Mouse (Mus musculus): ENCODE measurements around the gene Clec2l.
"Not testable (repeated sequence)": the region's sequence is repeated elsewhere in the genome, so short reads cannot be mapped to it uniquely, and the experiment has no call there.

Clec2l gene

DNA sequence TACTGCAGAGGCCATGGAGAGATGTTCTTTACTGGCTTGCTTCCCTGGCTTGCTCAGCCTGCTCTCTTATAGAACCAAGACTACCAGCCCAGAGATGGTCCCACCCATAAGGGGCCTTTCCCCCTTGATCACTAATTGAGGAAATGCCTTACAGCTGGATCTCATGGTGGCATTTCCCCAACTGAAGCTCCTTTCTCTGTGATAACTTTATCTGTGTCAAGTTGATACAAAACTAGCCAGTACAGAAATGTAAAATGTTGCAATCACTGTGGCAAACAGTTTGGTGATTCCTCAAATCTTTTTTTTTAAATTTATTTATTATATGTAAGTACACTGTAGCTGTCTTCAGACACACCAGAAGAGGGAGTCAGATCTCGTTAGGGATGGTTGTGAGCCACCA lies 7.6 kb downstream of the Clec2l start:
- DNase-seq (ENCODE audit: low read depth in 1 of 2, low spot score in 2 of 2) = not testable (repeated sequence)

DNA sequence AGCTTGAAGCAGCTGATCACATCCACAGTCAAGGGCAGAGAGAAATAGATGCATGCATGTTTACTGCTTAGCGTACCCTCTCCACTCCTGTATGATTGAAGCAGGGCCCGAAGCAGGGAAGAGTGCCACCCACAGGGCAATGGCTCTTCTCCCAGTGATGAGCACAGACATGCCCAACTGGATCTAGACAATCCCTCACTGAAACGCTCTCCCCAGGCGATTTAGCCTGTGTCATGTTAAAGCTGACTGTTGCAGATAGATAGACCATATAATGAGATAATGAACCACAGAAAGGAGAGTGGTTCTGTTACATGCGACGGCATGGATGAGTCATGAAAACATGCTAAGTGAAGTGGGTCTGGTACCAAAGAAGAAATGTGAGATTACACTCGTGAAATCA lies 8.4 kb downstream of the Clec2l start:
- DNase-seq (ENCODE audit: low read depth in 1 of 2, low spot score in 2 of 2) = no peak

DNA sequence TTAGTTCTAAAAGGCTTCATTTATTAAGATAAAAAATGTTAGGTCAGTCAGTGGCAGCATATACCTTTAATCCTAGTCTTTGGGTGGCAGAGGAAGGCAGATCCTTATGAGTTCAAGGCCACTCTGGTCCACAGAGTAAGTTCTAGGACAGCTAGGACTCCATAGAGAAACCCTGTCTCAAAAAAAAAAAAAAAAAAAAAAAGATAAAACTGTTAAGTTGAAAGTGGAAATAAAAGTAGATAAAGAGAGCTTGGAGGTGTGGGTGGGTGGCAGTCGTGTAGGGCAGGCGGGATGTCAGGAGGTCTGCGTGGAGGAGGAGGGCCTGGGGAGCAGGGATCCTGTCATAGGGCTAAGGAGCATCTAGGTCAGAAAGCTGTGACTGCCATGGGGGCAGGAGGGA lies 9.1 kb downstream of the Clec2l start:
- no peak for DNase-seq (ENCODE audit: low read depth in 1 of 2, low spot score in 2 of 2)

DNA sequence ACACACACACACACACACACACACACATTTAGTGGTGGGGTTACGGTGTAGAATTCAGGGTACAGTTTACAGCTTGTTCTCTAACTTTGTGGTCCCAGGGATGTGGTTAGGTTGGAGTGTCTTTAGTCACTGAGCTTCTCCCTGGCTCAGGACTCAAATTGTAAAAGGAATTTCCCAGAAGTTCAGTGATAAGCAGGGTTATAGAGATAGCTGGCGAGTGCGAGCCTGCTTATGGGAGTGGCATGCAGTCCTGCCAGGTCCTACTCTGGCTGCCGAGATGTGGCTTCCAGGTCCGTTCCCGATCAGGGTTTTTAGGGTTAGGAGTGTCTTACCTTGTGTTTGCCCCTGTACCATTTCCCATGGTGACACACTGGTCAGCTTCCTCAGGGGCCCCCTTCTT lies 13.3 kb downstream of the Clec2l start:
- no peak for DNase-seq (ENCODE audit: low read depth in 1 of 2, low spot score in 2 of 2)

DNA sequence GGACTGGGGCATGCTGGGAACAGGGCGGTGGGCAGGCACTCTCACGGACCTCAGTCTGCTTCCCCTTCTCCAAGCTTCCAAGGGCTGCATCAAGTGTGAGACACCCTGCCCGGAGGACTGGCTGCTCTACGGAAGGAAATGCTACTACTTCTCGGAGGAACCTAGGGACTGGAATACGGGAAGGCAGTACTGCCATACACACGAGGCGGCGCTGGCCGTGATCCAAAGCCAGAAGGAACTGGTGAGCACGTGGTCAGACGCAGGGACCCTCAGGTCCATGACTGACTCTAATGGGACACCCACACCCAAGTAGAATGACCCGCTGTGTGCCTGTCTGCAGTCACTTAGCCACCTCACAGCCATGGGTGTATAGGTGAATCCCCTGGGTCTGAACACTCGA lies 13.9 kb downstream of the Clec2l start:
- no peak for DNase-seq (ENCODE audit: low read depth in 1 of 2, low spot score in 2 of 2)

DNA sequence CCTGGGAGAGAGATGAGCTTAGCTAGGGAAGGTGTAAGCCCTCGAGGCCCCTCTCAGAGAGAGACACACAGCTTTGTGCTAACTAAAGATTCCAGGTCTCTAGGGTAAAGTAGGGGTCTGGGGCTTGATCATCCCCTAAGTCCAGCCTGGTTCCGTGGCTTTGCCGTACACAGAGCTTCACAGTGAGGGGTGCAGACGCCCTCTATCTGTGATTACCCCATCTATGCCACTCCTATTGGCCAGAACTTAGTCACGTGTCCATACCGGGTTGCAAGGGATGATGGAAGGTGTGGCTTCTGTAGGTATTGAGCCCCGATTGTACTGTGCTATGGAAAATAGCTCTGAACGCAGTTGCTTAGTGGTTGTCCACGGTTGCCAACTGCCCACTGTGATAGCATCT lies 14.8 kb downstream of the Clec2l start:
- no peak for DNase-seq (ENCODE audit: low read depth in 1 of 2, low spot score in 2 of 2)

DNA sequence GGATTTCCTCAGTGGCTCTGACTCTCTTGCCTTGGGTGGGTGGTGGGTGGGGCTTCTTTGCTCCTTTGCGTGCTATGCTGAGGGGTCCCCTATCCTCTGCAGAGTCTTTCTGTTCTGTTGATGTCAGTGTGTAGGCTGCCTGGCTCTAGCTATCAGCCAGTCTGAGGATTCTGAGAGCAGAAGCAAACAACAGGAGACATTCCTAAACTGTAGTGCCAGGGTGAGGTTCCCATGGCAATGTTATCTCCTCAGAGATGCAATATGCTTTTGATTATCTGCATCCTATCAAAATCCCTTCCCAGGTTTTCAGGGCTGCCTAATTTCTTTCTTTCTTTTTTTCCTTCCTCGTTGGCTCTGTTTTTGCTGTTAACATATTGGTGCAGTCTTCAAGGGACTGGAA lies 19.7 kb downstream of the Clec2l start:
- DNase-seq (ENCODE audit: low read depth in 1 of 2, low spot score in 2 of 2) = no peak

DNA sequence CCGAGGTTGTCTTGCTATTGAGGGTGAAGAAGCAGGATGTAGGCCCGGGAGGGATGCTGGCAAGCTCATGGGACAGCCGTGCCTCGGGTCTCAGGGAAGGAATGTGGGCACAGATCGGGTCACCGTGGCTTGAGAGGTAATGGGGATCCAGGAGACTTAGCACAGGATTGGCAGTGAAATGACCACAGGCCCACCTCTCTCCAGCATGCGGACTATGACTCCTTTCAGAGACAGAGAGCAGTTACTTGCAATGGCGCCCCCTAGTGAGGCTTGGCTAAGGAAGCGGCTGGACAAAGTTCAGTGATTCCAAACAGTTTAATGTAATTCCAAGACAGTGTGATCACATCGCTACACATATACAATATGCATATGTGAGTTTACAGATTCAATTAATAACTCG lies 24.3 kb downstream of the Clec2l start:
- DNase-seq (ENCODE audit: low read depth in 1 of 2, low spot score in 2 of 2) = no peak

DNA sequence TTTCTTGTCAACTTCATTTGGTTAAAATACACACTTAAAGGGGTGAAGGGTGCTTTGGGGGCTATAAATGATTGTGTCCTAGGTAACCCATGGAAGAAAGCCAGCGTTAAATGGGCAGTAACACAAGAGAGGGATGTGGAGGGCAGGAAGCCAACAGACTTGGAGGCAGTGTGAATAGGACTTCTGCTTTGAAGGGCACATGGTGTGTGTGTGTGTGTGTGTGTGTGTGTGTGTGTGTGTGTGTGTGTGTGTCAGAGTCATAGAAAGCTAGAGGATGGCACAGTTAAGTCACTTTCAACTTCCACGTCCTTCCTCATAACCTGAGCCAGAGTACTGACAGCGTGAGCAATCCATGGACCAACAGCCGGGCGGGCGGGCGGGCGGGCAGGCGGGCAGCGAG lies 26.0 kb downstream of the Clec2l start:
- DNase-seq (ENCODE audit: low read depth in 1 of 2, low spot score in 2 of 2) = no peak

DNA sequence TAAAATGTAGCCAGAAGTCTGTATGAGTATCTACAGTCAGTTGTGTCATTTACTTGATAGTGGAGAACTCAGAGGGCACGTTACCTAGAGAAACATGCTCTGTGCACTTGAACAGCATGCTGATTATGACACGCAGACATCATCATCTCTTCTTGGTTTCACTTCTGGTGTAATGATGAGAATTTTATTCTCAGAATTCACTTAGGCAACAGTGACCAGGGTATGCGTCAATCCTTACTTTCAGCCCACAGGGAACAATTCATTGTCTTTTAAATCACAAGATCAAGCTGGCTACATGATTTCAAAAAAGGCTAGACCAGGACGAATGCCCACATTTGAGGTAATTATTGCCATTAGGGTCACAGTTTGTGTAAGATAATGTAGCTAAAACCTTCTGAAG lies 27.7 kb downstream of the Clec2l start:
- DNase-seq (ENCODE audit: low read depth in 1 of 2, low spot score in 2 of 2) = no peak

DNA sequence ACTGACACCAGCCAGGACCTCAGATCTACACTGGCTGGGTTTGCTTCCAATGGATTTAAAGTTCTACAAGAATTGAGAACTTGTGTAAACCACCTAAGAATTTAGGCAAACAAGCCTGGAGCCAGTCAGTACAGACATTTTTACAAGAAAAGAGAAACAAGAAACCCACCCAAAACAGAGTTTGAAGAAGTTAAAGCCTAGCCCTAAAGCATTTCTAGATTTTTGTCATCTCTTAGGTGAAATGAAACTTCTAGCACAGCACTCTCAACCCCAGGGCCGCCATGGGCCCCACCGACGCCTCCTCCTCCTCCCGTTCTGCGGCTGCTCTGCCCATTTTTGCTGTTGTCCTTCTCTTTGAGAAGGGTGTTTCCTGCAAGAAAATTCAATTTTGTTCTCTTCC lies 28.2 kb downstream of the Clec2l start:
- no peak for DNase-seq (ENCODE audit: low read depth in 1 of 2, low spot score in 2 of 2)

DNA sequence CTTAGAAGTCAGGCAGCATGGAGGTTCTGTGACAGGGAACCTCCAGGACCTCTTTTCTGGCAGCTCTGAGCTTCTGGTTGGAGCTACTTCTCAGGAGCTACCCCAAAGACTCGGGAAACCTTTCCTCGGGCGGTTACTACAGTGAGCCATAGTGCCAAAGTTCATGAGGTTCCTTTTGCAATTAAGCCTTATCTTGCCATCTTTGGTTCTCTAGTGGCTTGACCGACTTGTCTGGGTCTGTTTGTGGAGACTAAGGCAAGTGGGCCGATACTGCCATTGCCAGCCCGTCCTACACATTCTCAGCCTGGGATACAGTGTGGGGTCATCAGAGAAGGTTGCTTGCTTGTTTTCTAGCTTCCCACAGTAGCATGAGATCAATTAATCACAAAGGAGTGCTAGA lies 29.7 kb downstream of the Clec2l start:
- DNase-seq (ENCODE audit: low read depth in 1 of 2, low spot score in 2 of 2) = no peak

DNA sequence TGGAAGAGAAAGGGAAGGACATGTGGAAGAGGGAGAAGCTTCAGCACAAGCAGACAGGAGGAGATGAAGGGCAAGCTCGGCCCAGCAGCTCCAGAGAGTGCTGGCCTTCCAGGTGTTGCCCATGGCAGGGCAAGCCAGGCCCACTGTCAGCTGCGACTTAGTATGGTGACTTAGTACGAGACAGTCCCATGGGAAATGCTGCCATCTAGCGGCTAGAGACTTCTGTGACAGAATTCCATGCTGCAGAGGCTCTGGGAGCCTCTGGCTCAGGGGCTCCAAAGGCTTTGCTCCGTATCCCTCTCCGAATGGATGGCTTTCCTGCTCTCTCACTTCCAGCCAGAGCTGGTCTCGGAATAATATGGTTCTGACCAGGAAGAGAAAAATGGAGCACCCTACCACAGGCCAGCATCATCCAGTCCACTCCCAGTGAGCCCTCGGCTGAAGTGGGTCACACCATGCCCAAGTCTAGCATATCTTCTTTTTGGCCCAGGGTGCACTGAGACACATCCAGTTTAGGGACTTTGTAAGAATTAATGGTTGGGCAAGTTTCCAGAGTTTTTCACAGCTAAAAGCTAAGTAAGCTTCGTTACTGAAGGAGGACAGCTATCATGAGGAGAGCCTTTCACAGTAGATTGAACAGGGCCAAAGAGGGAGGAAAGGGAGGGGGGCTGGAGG lies 32.6 kb downstream of the Clec2l start:
- peak in 1 of 2 experiments; percentile 40 for DNase-seq (ENCODE audit: low read depth in 1 of 2, low spot score in 2 of 2)

DNA sequence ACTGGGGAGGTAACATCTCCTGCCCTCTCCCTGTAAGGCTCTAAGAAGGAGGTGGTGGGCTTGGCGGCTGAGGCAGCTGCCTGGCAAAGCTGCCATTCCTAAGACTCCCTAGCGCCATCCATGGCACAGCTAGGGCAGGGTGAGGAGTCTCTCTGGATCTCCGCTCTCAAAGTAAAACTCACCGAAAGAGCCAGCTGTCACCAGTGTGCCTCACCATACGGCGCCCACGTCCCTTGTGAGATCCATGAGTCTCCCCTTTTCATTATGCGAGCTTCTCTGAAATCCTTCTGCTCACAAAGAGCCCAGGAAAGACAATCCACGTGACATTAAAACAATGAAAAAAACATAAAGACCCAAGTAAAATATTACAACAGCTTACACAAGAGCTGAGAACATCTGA lies 33.7 kb downstream of the Clec2l start:
- DNase-seq (ENCODE audit: low read depth in 1 of 2, low spot score in 2 of 2) = no peak

DNA sequence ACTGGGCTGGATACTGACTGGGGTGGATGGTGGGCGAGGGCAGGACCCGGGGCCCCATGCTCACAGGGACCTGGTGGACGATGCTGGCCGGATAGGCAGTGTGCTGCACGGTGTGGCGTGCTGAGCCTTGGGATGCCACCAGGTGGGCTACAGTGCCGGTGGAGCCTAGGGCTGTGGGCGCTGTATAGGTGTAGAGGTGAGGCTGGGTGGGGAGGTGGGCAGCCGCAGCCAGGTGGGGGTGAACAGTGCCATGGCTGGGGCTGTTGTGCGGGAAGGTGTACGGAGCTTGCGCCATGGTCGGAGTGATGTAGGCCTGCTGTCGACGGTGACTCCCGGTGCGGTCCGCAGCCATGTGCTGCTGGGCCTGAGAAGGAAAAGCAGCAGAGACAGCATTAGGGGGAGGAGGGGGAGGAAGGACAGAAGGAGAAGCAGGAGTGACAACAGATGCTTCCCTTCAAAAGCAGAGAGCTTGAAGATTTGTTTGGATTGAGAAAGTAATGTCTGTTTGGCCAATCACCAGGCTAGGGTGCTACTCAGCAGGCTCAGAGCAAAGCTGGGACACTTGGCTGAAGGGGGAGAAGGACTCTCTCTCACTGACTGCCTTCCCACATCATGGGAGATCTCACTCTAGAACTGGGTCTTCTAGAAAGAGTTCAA lies 35.5 kb downstream of the Clec2l start:
- no peak for DNase-seq (ENCODE audit: low read depth in 1 of 2, low spot score in 2 of 2)

DNA sequence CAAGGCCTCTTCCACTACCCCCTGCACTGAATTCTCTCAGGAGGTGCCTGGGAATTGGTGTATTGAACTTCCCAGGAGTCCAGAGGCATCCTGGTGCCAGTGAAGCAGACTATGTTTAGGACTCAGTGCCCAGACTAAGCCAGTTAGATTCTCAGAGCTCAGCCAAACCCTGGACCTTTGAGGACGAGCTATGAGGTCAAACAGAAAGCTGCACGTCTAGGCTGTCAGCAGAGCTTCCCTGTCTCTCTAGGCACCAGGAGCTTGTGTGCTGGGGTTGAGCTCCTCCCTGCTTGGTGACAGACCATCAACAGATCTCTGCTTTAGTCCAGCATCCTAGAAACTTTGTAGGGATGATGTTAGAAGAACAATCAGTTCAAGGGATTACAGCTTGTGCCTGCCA lies 38.6 kb downstream of the Clec2l start:
- DNase-seq (ENCODE audit: low read depth in 1 of 2, low spot score in 2 of 2) = no peak

DNA sequence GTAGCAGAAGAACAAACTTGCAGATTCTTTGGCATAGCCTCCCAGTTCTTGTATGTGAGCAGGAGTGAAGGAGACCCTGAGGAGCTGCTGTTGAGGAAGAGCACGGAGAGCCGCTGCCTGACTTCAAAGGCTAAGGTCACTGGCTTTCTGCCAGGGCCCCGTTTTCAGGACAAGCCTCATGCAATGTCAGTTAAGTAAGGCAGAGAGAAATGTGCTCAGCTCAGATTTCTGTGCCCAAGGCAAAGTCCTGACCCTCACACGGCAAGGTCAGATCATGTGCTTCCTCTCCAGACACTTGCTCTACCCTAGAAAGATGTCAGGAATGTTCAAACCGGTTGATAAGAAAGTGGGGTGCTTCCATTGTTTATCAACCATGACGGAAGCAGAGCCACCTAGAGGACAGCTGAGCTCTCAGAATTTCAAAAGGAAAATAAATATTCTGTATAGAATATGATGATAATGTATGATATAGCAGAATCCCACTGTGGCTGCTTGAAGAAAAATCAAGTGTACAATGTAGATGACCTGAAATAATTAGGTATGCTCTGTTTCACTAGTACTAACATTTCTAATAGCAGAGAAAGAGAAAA lies 40.0 kb downstream of the Clec2l start:
- DNase-seq (ENCODE audit: low read depth in 1 of 2, low spot score in 2 of 2) = no peak

DNA sequence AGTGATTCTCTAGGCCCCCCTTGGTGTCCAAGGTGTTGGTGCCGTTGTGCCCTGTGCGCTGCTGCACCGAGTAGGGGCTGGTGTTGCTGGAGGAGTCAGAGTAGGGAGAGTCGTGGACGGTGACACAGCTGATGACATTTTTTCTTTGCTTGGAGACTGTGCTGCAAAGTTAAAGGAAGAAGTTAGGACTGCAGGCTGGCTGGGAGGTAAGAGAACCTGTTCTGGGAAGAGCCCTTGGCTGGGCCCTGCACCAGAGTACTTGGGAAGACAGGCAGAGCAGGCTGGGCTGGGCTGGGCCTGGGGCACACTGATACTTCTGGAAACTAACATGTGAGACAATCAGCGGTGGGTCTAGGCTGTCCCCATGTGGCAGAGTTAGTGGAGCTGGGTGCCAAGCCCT lies 40.7 kb downstream of the Clec2l start:
- no peak for DNase-seq (ENCODE audit: low read depth in 1 of 2, low spot score in 2 of 2)

DNA sequence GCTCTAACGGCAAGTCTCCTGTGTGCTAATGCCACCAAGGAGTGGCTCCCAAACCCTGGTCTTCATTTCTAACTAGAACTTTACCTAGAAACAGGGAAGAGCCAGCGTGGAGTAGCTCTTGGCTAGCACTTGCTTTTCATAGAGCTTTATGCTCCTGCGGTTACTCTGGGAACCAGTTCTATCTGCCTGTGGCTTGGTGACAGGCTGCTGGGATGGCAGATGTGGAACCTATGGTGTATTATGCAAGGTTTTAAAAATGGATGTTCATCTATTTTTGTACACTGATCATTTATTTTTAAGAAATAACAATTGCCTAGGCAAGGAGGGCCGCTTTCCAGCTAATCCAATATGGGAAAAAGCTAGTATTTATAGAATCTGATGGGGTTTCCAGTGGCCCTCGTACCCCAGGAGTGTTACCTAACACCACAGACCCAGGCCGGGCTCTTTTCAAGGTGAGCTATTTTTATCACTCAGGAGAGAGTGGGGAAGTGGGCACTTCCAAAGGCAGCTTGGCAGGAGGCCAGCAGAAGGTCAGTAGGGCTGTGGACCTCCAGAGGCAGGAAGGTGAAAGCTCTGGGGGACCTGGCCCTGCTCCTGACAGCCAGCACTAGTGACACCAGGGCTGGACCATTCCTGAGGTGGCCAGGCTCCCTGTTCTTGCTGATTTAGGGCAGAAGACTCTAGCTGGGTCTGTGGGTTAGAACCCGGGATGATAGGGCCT lies 41.6 kb downstream of the Clec2l start:
- DNase-seq (ENCODE audit: low read depth in 1 of 2, low spot score in 2 of 2) = no peak

DNA sequence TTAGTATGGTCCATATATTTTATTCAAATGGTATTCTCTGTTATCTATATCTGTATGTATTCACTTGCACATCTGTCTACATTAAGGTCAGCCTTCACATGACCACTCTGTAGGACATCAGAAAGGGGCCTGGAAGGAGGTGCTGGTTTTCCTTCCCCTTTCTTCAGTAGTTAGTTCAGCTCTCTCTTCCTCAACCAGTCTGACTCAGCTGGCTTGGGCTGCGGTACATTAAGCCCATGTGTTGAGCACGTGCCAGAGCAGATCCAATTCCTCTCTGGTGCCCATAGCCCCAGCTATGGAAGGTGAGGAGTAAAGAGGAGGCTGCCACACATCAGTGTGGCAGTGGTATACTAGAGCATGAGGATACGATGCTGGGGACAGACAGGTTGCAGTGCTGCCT lies 47.6 kb downstream of the Clec2l start:
- peak; percentile 53 to 59 for DNase-seq (ENCODE audit: low read depth in 1 of 2, low spot score in 2 of 2)

DNA sequence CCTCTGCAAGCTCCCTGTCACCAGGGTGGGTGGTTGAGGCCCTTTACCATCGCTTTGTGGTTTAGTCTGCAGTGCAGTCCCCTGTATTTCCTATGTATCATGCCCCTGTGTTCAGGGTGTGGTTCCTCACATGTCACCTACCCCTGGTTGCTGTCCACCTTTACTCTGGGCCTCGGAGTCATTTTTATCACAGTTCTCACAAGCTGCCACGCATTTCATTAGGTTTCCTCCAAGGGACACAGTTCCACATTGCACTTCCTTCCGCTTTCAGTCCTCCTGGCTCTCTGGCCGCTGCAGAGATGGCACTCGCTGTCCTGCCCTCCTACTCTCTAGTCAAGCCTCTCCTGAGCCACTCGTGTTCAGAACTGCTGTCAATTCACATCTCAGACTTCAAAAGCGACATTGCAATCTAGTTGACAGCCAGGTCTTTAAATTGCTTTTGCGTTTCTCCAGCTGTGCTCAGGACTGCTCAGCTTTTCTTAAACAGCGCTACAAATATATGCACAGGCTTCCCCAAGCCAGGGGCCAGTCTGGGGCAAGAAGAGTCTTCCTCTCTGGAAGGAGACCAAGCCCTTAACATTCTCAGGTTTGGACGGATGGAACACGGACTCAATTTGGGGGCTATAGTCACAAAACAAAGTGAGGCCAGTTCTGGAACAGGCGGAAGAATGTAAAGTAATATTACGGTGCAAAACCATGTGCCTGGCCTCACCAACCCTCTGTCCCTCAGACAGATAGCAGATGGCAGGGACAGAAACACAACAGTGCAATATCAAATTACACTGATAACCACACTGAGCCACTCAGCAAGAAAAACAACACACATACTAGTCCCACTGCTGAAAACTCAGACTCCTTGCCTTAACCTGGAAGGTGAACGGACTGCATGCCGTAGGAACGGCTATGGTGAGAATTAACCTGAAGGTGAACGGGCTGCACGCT lies 51.4 kb downstream of the Clec2l start:
- DNase-seq (ENCODE audit: low read depth in 1 of 2, low spot score in 2 of 2) = no peak

All from monocyte, adult 2 months (primary cell).